Mouse (Mus musculus) limb, embryonic 10.5 days (tissue): Measurements from ENCODE around the gene Gm12184. TPM values are rescaled to one million over a fixed set of nuclear protein-coding genes. Genes with fewer than 3 reads are reported as not detected.

ENCODE experiments used
- DNase-seq: peaks from one replicate; pipeline ENCODE4 v3.0.0-alpha.2; 2017; ENCODE audit warnings: low spot score
- H3K27ac ChIP-seq: fragments of 300-500 bp; sonication (generic); 2 replicates; pipeline ENCODE4 v1.5.1; 2016; ENCODE audit warnings: mild to moderate bottlenecking
- H3K27me3 ChIP-seq: fragments of 300-500 bp; sonication (generic); 2 replicates; pipeline ENCODE4 v1.6.1; 2016; ENCODE audit warnings: low read depth, mild to moderate bottlenecking; ENCODE audit not compliant: poor library complexity, severe bottlenecking
- H3K36me3 ChIP-seq: fragments of 300-500 bp; sonication (generic); 2 replicates; pipeline ENCODE4 v1.6.1; 2016; ENCODE audit warnings: mild to moderate bottlenecking, moderate library complexity
- H3K4me1 ChIP-seq: fragments of 300-500 bp; sonication (generic); 2 replicates; pipeline ENCODE4 v1.6.1; 2016
- H3K4me3 ChIP-seq: fragments of 300-500 bp; sonication (generic); 2 replicates; pipeline ENCODE4 v1.5.1; 2016; ENCODE audit warnings: mild to moderate bottlenecking, moderate library complexity
- H3K9me3 ChIP-seq: fragments of 300-500 bp; sonication (generic); replicated peaks from 2 replicates; pipeline ENCODE4 v1.6.1; 2016; ENCODE audit warnings: mild to moderate bottlenecking
- WGBS: fragments of 180-500 bp; shearing (Covaris S2); methylation state at CpG from one replicate; pipeline ENCODE4 v1.1.7; 2016; 5-methylcytosine and 5-hydroxymethylcytosine counted together
- polyA plus RNA-seq: library from polyadenylated mRNA; unstranded; fragments of >200 nt; fragmentation: Nextera tagmentation; extraction: Ambion mirVana; gene quantifications from 2 replicates; pipeline ENCODE4 v1.2.1, GENCODE M21; 2016

Gene Gm12184
- polyA plus RNA-seq, 1 experiment from 2014 or later, result 2.9 TPM

- H3K36me3 ChIP-seq, result no peaks in the 10 kb centered on the region
- WGBS, result 11% methylated on average over 16 of the region's 16 CpGs
- peak overlapping the region; percentile 70 for H3K27ac ChIP-seq
- H3K4me1 ChIP-seq, result peaks cover 4% of the 10 kb centered on the region; the same call in 1 of the 2 replicates
- H3K4me3 ChIP-seq, result peak overlapping the region; percentile 48
- peak; percentile 75 for DNase-seq
- H3K9me3 ChIP-seq, result no peaks in the 10 kb centered on the region
- no peaks in the 10 kb centered on the region for H3K27me3 ChIP-seq
Measured at GRCm38 (mm10) chr11:48788311-48789089, 38.0 kb downstream of the Gm12184 start.

- Histone ChIP-seq H3K27ac (0 out of 2 replicates have a peak overlapping the region, but pooled peaks have one; percentile 70), H3K27me3 (no peaks in the 10 kb centered on the region), H3K4me3 (peak overlapping the region; percentile 48), H3K9me3 (no peaks in the 10 kb centered on the region), H3K4me1 (peaks cover 4% of the 10 kb centered on the region; the same call in 1 of the 2 replicates), H3K36me3 (no peaks in the 10 kb centered on the region)
- DNase-seq, result peak; percentile 57
- 55% methylated on average over 10 of the region's 10 CpGs for WGBS
Measured at GRCm38 (mm10) chr11:48787455-48788211, 38.8 kb downstream of the Gm12184 start.

- 83% methylated on average over 4 of the region's 4 CpGs for WGBS
- Histone ChIP-seq H3K27ac (no peak overlapping the region), H3K4me3 (no peak overlapping the region), H3K9me3 (no peaks in the 10 kb centered on the region), H3K27me3 (no peaks in the 10 kb centered on the region), H3K36me3 (no peaks in the 10 kb centered on the region), H3K4me1 (no peaks in the 10 kb centered on the region)
- no peak for DNase-seq
Measured at GRCm38 (mm10) chr11:48782243-48782642, 44.2 kb downstream of the Gm12184 start.

- no peaks in the 10 kb centered on the region for H3K27me3 ChIP-seq
- 40% methylated on average over 7 of the region's 7 CpGs for WGBS
- no peaks in the 10 kb centered on the region for H3K36me3 ChIP-seq
- no peak for DNase-seq
- no peak overlapping the region for H3K27ac ChIP-seq
- H3K4me1 ChIP-seq, result peaks cover 1% of the 10 kb centered on the region; the same call in 1 of the 2 replicates
- H3K9me3 ChIP-seq, result no peaks in the 10 kb centered on the region
- H3K4me3 ChIP-seq, result no peak overlapping the region
Measured at GRCm38 (mm10) chr11:48779450-48779849, 47.0 kb downstream of the Gm12184 start.

- no peaks in the 10 kb centered on the region for H3K36me3 ChIP-seq
- H3K27me3 ChIP-seq, result no peaks in the 10 kb centered on the region
- peaks cover 4% of the 10 kb centered on the region; the same call in 1 of the 2 replicates for H3K4me1 ChIP-seq
- WGBS, result 91% methylated on average over 9 of the region's 9 CpGs
- H3K9me3 ChIP-seq, result no peaks in the 10 kb centered on the region
- no peak overlapping the region for H3K4me3 ChIP-seq
- DNase-seq, result no peak
- no peak overlapping the region for H3K27ac ChIP-seq
Measured at GRCm38 (mm10) chr11:48777303-48777702, 49.2 kb downstream of the Gm12184 start.

- H3K27me3 ChIP-seq, result no peaks in the 10 kb centered on the region
- no peak overlapping the region for H3K4me3 ChIP-seq
- no peak for DNase-seq
- WGBS, result 40% methylated on average over 9 of the region's 9 CpGs
- peaks cover 4% of the 10 kb centered on the region; the same call in 1 of the 2 replicates for H3K4me1 ChIP-seq
- H3K9me3 ChIP-seq, result no peaks in the 10 kb centered on the region
- no peaks in the 10 kb centered on the region for H3K36me3 ChIP-seq
- no peak overlapping the region for H3K27ac ChIP-seq
Measured at GRCm38 (mm10) chr11:48776664-48777063, 49.8 kb downstream of the Gm12184 start.

GRCm38 (mm10) chr11:48775483-48775882 is 51.0 kb downstream of the Gm12184 start:
- 2% methylated on average over 7 of the region's 7 CpGs for WGBS
- peak; percentile 67 for DNase-seq
- H3K4me1 ChIP-seq, result peaks cover 4% of the 10 kb centered on the region; the same call in 1 of the 2 replicates
- no peaks in the 10 kb centered on the region for H3K36me3 ChIP-seq
- no peaks in the 10 kb centered on the region for H3K27me3 ChIP-seq
- no peak overlapping the region for H3K27ac ChIP-seq
- no peaks in the 10 kb centered on the region for H3K9me3 ChIP-seq
- H3K4me3 ChIP-seq, result no peak overlapping the region

Other genes with a start within 250 kb of the Gm12184 start
- gene Rack1, start 26.3 kb downstream of the Gm12184 start, polyA plus RNA-seq, result 818 and 973 TPM in 2 replicates
- gene Trim41, start 9.3 kb downstream of the Gm12184 start, polyA plus RNA-seq, result 4.2 and 6.1 TPM in 2 replicates
- 0.70 TPM in 1 of 2 replicates, not detected in the other for gene Trim7, start 515 bp downstream of the Gm12184 start, polyA plus RNA-seq
- 1.0 and 1.4 TPM in 2 replicates for gene Irgm1, start 45.0 kb upstream of the Gm12184 start, polyA plus RNA-seq
- not detected in 2 replicates for gene Gm5431, start 75.6 kb upstream of the Gm12184 start, polyA plus RNA-seq
- 1.1 and 2.5 TPM in 2 replicates for gene Psme2b, start 119.5 kb upstream of the Gm12184 start, polyA plus RNA-seq
- not detected in 2 replicates for gene Olfr56, start 152.2 kb upstream of the Gm12184 start, polyA plus RNA-seq
- 0.14 and 0.28 TPM in 2 replicates for gene 9930111J21Rik1, start 152.7 kb upstream of the Gm12184 start, polyA plus RNA-seq
- not detected in 2 replicates for gene Gm12185, start 165.6 kb upstream of the Gm12184 start, polyA plus RNA-seq
- gene Tgtp1, start 167.5 kb upstream of the Gm12184 start, polyA plus RNA-seq, result not detected in 2 replicates
- 0.11 and 0.13 TPM in 2 replicates for gene 9930111J21Rik2, start 224.6 kb upstream of the Gm12184 start, polyA plus RNA-seq
- not detected in 2 replicates for gene Tgtp2, start 237.6 kb upstream of the Gm12184 start, polyA plus RNA-seq
- gene Ifi47, start 249.9 kb upstream of the Gm12184 start, polyA plus RNA-seq, result 0.45 and 0.49 TPM in 2 replicates